Mouse (Mus musculus): Measurements from ENCODE around the gene Stx1a.
"Not testable (repeated sequence)": the region's sequence is repeated elsewhere in the genome, so short reads cannot be mapped to it uniquely, and the experiment has no call there.

Gene Stx1a

DNA sequence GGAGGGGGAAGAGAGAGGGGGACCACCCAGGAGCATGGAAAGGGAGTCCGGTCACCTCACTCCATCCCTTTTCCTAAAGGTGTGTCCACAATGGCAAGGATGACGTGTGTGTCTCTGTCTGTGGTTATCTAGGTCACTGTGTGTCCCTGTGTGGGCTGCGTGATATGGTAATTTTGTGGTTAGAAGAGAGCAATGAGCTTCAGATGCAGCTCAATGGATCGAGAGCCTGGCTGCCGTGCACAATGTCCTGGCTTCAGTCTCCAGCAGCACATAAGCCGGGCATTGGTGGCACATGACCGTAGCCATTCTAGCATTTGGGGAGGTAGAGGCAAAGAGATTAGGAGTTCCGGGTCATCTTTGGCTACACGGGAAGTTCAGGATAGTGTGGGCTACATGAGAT lies 16.3 kb downstream of the Stx1a start:
- no peak for DNase-seq (ENCODE audit: low read depth, low spot score)

DNA sequence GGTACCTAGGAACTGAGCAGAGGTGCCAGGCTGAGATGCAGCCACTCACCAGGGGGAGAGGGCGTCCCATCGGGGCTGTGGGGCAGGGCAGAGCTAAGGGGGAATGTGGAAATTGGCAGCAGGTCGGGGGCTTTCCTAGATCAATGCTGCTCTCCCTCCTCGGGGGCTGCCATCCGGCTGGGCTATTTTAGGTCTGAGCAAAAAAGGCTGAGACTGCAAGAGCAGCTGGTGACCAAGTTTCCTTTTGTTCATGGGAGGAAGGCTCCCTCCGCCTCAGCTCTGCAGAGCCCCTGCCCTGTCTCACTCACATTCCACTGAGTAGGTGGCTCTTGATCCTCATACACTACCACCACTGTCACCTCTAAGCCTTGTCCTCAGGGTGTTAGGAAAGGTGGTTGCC lies 16.8 kb downstream of the Stx1a start:
- no peak for DNase-seq (ENCODE audit: low read depth, low spot score)

DNA sequence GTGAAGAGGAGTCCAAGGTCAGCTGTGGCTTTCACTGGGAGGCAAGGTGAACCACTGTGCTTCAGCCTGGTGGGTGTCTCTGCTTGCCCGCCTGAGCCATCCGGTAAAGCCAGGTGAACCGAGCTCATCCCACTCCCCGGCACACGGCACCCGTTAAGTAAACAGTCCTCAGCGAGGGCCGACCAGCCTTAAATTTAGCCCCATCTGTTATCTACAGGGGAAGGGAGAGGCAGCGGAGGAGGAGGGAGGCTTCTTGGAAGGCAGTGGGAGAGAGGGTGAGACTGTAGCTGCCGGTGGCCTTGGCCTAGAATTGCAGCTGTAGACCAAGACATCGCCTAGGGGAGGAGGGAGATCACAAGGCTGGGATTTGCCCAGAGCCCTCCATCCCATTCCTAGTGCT lies 17.5 kb downstream of the Stx1a start:
- no peak for DNase-seq (ENCODE audit: low read depth, low spot score)

GRCm38 (mm10) chr5:135042105-135042788 lies 19.0 kb downstream of the Stx1a start:
- DNase-seq (ENCODE audit: low read depth, low spot score), result no peak

DNA sequence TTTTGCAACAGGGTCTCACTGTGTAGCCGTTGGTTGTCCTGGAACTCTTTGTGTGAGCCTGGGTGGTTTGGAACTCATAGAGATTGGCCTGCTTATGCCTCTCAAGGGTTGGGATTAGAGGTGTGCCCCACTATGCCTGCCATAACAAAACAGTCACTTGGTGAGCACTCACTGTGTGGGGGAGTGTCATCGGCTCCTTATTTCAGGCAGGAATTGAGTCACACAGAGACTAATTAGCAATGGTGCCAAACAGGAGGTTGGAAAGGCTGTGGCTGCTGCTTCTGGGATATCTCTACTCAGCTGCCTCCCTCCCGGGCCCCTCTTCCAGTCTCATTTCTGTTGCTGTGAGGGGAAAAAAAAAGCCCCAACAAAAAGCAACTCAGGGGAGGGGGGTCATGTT lies 21.3 kb downstream of the Stx1a start:
- no peak for DNase-seq (ENCODE audit: low read depth, low spot score)

GRCm38 (mm10) chr5:135048539-135048938 lies 25.3 kb downstream of the Stx1a start:
- DNase-seq (ENCODE audit: low read depth, low spot score), result no peak

DNA sequence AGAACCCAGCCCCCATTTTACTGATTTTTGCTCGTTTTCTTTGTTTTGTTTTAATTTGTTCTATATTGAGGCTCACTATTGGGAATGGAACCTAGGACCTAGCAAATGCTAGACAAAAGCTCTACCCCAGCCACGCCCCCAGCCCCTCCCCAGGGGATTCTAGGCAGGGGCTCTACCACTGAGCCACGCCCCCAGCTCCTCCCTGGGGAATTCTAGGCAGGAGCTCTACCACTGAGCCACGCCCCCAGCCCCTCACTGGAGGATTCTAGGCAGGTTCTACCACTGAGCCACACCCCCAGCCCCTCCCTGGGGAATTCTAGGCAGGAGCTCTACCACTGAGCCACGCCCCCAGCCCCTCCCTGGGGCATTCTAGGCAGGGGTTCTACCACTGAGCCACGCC lies 26.0 kb downstream of the Stx1a start:
- not testable (repeated sequence) for DNase-seq (ENCODE audit: low read depth, low spot score)

- no peak for DNase-seq (ENCODE audit: low read depth, low spot score)
Observed at GRCm38 (mm10) chr5:135053356-135053755, 30.1 kb downstream of the Stx1a start.

GRCm38 (mm10) chr5:135063629-135064381 lies 40.5 kb downstream of the Stx1a start, which contains the start of gene Dnajc30:
Gene Dnajc30, plus strand, starts transcription at chr5:135064202.
- DNase-seq (ENCODE audit: low read depth, low spot score), result peak; percentile 98

DNA sequence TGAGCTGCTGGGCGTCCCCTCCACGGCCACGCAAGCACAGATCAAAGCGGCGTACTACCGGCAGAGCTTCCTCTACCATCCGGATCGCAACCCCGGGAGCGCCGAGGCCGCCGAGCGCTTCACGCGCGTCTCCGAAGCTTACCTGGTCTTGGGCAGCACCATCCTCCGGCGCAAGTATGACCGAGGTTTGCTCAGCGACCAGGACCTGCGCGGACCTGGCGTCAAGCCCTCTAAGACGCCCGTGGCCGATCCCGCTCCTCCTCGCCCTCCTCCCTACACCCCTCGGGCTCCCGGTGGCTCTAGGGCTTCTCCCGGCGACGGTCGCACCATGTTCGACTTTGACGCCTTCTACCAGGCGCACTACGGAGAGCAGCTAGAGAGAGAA lies 41.1 kb downstream of the Stx1a start:
- DNase-seq (ENCODE audit: low read depth, low spot score), result no peak

GRCm38 (mm10) chr5:135064909-135065446 lies 41.7 kb downstream of the Stx1a start, which contains the start of gene Bud23:
Gene Bud23, minus strand, starts transcription at chr5:135064959.
- DNase-seq (ENCODE audit: low read depth, low spot score), result not testable (repeated sequence)

- DNase-seq (ENCODE audit: low read depth, low spot score), result no peak
Observed at GRCm38 (mm10) chr5:135066008-135066407, 42.7 kb downstream of the Stx1a start.

GRCm38 (mm10) chr5:135070448-135070847 lies 47.2 kb downstream of the Stx1a start:
- DNase-seq (ENCODE audit: low read depth, low spot score), result no peak

GRCm38 (mm10) chr5:135072061-135072460 lies 48.8 kb downstream of the Stx1a start:
- DNase-seq (ENCODE audit: low read depth, low spot score), result no peak

GRCm38 (mm10) chr5:135072720-135073119 lies 49.4 kb downstream of the Stx1a start:
- DNase-seq (ENCODE audit: low read depth, low spot score), result no peak

- DNase-seq (ENCODE audit: low read depth, low spot score), result no peak
Observed at GRCm38 (mm10) chr5:135073349-135074150, 50.3 kb downstream of the Stx1a start.

DNA sequence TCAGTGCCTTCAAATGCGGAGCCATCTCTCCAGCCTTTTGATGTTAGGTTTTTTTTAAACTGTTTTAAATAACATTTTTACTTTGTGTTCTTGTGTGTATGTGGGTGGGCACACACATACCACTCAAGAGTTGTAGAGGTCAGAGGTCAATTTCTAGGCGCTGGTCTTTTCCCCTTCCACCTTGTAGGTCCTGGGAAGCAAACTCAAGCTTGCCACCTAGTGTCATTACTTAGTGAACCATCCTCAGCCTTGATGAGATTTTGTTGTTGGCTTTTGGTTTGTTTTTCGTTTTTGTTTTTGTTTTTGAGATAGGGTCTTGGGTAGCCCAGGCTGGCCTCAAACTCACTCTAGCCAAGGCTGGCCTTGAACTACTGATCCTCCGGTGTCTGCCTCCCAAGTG lies 52.4 kb downstream of the Stx1a start:
- DNase-seq (ENCODE audit: low read depth, low spot score), result no peak

DNA sequence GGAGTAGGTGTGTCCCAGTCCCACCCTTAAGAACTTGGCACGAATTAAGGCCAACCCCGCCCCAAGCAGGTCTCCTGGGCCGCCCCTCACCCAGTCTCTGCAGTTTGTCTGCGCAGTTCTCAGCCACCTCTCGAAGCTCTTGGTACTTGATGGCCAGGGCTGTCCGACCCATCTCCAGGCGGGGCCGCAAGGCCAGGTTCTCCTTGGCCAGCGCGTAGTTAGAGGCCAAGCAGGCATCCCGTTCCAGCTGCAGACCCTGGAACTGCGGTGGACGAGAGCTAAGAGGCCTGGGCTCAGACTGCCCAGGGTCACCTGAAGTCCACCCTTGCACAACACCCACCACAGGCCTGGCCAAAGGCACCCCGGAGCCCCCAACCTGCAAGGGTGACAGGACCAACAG lies 53.1 kb downstream of the Stx1a start:
- no peak for DNase-seq (ENCODE audit: low read depth, low spot score)

- DNase-seq (ENCODE audit: low read depth, low spot score), result no peak
Observed at GRCm38 (mm10) chr5:135076931-135077505, 53.7 kb downstream of the Stx1a start.

DNA sequence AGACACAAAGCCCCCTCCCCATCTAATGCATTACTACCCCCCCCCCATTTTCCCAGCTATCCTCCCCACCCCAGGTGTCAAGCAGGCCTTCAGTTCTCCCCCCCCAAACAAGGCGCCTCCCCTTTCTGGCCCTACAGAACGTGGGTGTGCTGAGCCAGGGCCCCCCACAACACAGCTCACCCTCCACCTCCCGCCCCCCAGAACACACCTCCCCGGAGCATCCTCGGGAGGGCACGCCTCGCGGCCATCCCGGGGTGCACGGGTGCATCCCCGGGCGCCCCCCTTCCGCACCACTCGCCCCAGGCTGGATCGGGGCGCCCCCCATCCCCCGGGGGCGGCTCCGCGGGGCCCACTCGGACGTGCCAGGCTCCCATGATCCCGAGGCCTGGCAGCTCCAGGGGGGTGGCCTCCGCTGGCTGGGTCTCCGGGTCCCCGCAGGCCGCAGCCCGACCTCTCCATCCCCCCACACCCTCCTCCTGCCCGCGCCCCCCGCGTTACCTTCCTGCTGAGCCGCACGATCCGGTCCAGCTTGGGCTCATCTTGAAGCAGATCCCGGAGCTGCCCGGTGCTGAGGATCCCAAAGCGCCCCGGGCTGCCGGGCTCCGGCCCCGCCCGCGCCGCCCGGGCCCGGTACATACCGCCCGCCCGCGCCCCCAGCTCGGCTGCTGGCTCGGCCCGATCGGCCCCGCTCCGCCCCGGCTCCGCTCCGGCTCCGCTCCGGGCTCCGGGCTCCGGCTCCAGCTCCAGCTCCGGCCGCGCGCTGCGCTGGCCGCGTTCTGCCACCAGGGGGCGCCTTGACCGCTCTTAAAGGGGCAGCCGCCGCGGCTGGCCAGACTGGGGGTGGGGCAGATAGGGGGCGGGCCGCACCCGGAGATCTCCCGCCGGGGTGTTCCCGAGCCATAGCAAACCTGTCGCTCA lies 54.5 kb downstream of the Stx1a start, which contains the start of gene Vps37d:
Gene Vps37d, minus strand, starts transcription at position 703 of the 918 bp plus-strand sequence.
- DNase-seq (ENCODE audit: low read depth, low spot score), result peak; percentile 92

DNA sequence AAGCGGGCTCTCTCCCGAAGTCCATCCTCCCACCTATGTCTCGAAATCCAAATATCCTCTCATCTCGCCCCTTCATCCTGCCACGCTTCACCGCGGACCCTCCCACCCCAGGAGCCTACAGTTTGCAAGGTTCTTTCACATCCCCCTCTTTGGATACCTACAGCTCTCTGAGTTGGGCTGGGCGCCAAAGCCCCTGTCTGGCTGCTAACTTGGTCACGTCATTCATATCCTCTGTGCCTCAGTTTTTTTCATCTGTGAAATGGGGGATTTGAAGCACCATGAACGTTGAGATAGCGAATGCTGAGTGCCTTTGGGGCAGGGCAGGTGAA lies 55.2 kb downstream of the Stx1a start:
- DNase-seq (ENCODE audit: low read depth, low spot score), result no peak

Measured in forelimb bud, embryonic 11.5 days (tissue).